In the genomic region with DNA sequence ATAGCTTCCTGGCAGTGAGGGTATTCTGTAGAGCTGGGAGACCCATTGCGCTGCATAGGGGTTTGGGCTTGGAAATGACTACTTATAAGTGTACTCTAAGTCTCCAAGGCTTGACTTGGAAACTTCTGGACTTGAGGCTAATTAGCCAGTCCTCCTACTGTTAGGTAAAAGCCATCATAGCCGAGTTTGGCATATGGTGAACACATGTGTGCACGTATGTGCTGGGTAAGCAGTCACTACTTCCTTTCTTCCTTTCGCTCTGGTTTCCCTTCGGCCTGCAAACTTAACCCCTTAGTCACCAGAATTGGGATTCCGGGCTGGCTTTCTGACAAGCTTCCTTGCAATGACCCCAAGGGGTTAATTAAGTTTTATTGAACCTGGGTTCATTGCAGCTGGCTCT, we compare ENCODE assay signal across 19 mouse cellular contexts.
DNase-seq lines count a peak whose midpoint lies in the region; ATAC-seq and TF ChIP-seq lines count a peak whose summit lies in the region.
"Had no signal": no experiment of that assay in that cellular context is flagged by ENCODE, and none has a peak within 500 bp of the region (broad histone marks: within the 10 kb centered on the region; RNA-seq: fewer than 3 reads in every experiment).

No protein-coding gene starts in this region.

- no peak for TF ChIP-seq POLR2A in kidney, adult 2 months (IDR thresholded peaks at IDR 0.05; ENCODE audit: low read depth, low read length)

- no peak for TF ChIP-seq CTCF in gastrocnemius, adult 2 months (IDR thresholded peaks at IDR 0.05)
- TF ChIP-seq CTCF in kidney, adult 2 months (conservative IDR thresholded peaks at IDR 0.05; ENCODE audit: insufficient read depth, insufficient read length, low read depth, low read length): no peak

- no peak overlapping the region for H3K4me2 ChIP-seq in neural tube, embryonic 15.5 days
- peak overlapping the region; percentile 6; the same call in 1 of the 2 replicates for H3K4me2 ChIP-seq in embryonic facial prominence, embryonic 12.5 days (replicated peaks)
- peak overlapping the region; percentile 29; the same call in 1 of the 2 replicates for H3K4me2 ChIP-seq in limb, embryonic 12.5 days
- H3K4me2 ChIP-seq: forebrain, embryonic 12.5 days; heart, embryonic 12.5 days; liver, embryonic 12.5 days; lung, embryonic 14.5 days had no signal

- no peaks in the 10 kb centered on the region for H3K27me3 ChIP-seq in neural tube, embryonic 15.5 days (replicated peaks)
- no peaks in the 10 kb centered on the region for H3K27me3 ChIP-seq in embryonic facial prominence, embryonic 12.5 days
- peaks cover 6% of the 10 kb centered on the region; the same call in 1 of the 2 replicates for H3K27me3 ChIP-seq in limb, embryonic 12.5 days
- H3K27me3 ChIP-seq in kidney, adult 2 months (replicated peaks; ENCODE audit: control insufficient read depth, insufficient read depth, low read length): peaks cover 1% of the 10 kb centered on the region; the same call in 1 of the 2 replicates
- H3K27me3 ChIP-seq: forebrain, embryonic 12.5 days; heart, embryonic 12.5 days; liver, embryonic 12.5 days had no signal

- H3K36me3 ChIP-seq in neural tube, embryonic 15.5 days: no peaks in the 10 kb centered on the region
- H3K36me3 ChIP-seq in embryonic facial prominence, embryonic 12.5 days: no peaks in the 10 kb centered on the region
- H3K36me3 ChIP-seq in limb, embryonic 12.5 days: no peaks in the 10 kb centered on the region
- H3K36me3 ChIP-seq in kidney, adult 2 months (ENCODE audit: control insufficient read depth, insufficient read depth, low read length): no peaks in the 10 kb centered on the region
- H3K36me3 ChIP-seq: forebrain, embryonic 12.5 days; heart, embryonic 12.5 days; liver, embryonic 12.5 days had no signal

- no peak overlapping the region for H3K27ac ChIP-seq in neural tube, embryonic 15.5 days (replicated peaks)
- H3K27ac ChIP-seq in embryonic facial prominence, embryonic 12.5 days: no peak overlapping the region
- peak overlapping the region; percentile 2 for H3K27ac ChIP-seq in limb, embryonic 12.5 days
- H3K27ac ChIP-seq in gastrocnemius, adult 2 months: no peak overlapping the region
- no peak overlapping the region for H3K27ac ChIP-seq in kidney, adult 2 months (ENCODE audit: insufficient read depth, low read depth, low read length)
- H3K27ac ChIP-seq: forebrain, embryonic 12.5 days; liver, embryonic 12.5 days; stomach, postnatal 0 days had no signal

- no peak for ATAC-seq in neural tube, embryonic 15.5 days (ENCODE audit: low FRiP score)
- ATAC-seq in embryonic facial prominence, embryonic 12.5 days (ENCODE audit: insufficient number of reproducible peaks, insufficient read depth, low FRiP score, low TSS enrichment): no peak
- peak; percentile 87 for ATAC-seq in limb, embryonic 12.5 days (ENCODE audit: insufficient number of reproducible peaks, insufficient read depth, low FRiP score, low TSS enrichment, low read depth)
- ATAC-seq: liver, embryonic 12.5 days had no signal

- H3K9ac ChIP-seq in neural tube, embryonic 15.5 days (replicated peaks): no peak overlapping the region
- H3K9ac ChIP-seq in embryonic facial prominence, embryonic 12.5 days: no peak overlapping the region
- H3K9ac ChIP-seq in limb, embryonic 12.5 days (replicated peaks): no peak overlapping the region
- H3K9ac ChIP-seq: forebrain, embryonic 12.5 days; heart, embryonic 12.5 days; liver, embryonic 12.5 days; lung, embryonic 14.5 days had no signal

- 19% methylated on average over 6 of the region's 6 CpGs for WGBS in neural tube, embryonic 15.5 days
- WGBS in embryonic facial prominence, embryonic 12.5 days: 11% methylated on average over 6 of the region's 6 CpGs
- WGBS in limb, embryonic 12.5 days: 6% methylated on average over 6 of the region's 6 CpGs
- WGBS in kidney, adult 2 months: 14% methylated on average over 6 of the region's 6 CpGs

- intact Hi-C loops in gastrocnemius, adult 2 months (cut with DNase I): no loop called here

- peaks cover 20% of the 10 kb centered on the region for H3K4me1 ChIP-seq in neural tube, embryonic 15.5 days
- H3K4me1 ChIP-seq in embryonic facial prominence, embryonic 12.5 days: peaks cover 8% of the 10 kb centered on the region; the same call in 1 of the 2 replicates
- H3K4me1 ChIP-seq in limb, embryonic 12.5 days (replicated peaks): peaks cover 47% of the 10 kb centered on the region
- H3K4me1 ChIP-seq in kidney, adult 2 months (ENCODE audit: control insufficient read depth, insufficient read depth, low read length): no peaks in the 10 kb centered on the region
- H3K4me1 ChIP-seq: forebrain, embryonic 12.5 days; heart, embryonic 12.5 days; liver, embryonic 12.5 days had no signal

- no peaks in the 10 kb centered on the region for H3K9me3 ChIP-seq in neural tube, embryonic 15.5 days (replicated peaks)
- no peaks in the 10 kb centered on the region for H3K9me3 ChIP-seq in embryonic facial prominence, embryonic 12.5 days
- no peaks in the 10 kb centered on the region for H3K9me3 ChIP-seq in limb, embryonic 12.5 days
- H3K9me3 ChIP-seq: forebrain, embryonic 12.5 days; heart, embryonic 12.5 days; liver, embryonic 12.5 days had no signal

- peak; percentile 52 for DNase-seq in neural tube, embryonic 10.5 days (ENCODE audit: extremely low spot score, low spot score)
- DNase-seq in kidney, postnatal 36 days: no peak
- no peak for DNase-seq in gastrocnemius, adult 2 months
- DNase-seq in kidney, adult 2 months: no peak
- DNase-seq: cerebellum, postnatal 10 days; heart, postnatal 36 days; kidney, adult 11 months; kidney, postnatal 10 days; lung, embryonic 14.5 days; lung, postnatal 4 days; right cerebral cortex, postnatal 25 days; thymus, postnatal 14 days had no signal

- H3K4me3 ChIP-seq in neural tube, embryonic 15.5 days (replicated peaks): no peak overlapping the region
- no peak overlapping the region for H3K4me3 ChIP-seq in embryonic facial prominence, embryonic 12.5 days
- no peak overlapping the region for H3K4me3 ChIP-seq in limb, embryonic 12.5 days (replicated peaks)
- H3K4me3 ChIP-seq in gastrocnemius, adult 2 months: no peak overlapping the region
- no peak overlapping the region for H3K4me3 ChIP-seq in kidney, adult 2 months (ENCODE audit: insufficient read depth, low read depth, low read length)
- H3K4me3 ChIP-seq: forebrain, embryonic 12.5 days; heart, embryonic 12.5 days; liver, embryonic 12.5 days had no signal
